Mouse (Mus musculus) testis, postnatal 10 days (tissue): ENCODE data around the gene Olfml2a.
A peak's percentile ranks its signal among the peaks of the same experiment; 100 is the strongest.
"Not testable (repeated sequence)": the region's sequence is repeated elsewhere in the genome, so short reads cannot be mapped to it uniquely, and the experiment has no call there.

Source experiments
- DNase-seq: peaks from one replicate; pipeline ENCODE4 v3.0.0; 2021; ENCODE audit warnings: low spot score

The Olfml2a gene

GRCm38 (mm10) chr2:38987371-38987770 lies 55.6 kb downstream of the Olfml2a start:
- DNase-seq = no peak

- DNase-seq = no peak
These were observed 56.2 kb downstream of the Olfml2a start for GRCm38 (mm10) chr2:38987803-38988510.

DNA sequence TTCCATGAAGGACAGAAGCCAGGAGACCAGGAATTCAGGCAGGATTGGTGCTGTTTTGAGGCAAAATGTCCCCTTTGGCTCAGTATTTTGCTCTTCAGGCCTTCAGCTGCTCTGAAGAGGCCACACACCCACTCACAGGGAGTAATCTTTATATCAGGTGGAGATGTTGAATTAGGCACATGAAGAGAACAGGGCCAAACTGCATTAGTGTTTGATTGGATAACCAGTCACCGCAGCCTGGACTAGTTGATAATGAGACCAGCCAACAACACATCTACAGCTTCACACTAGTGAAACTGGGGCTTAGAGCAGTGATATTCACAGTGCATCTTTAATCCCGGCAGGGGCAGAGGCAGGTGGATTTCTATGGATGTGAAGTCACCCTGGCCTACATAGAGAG lies 57.2 kb downstream of the Olfml2a start:
- DNase-seq = no peak

DNA sequence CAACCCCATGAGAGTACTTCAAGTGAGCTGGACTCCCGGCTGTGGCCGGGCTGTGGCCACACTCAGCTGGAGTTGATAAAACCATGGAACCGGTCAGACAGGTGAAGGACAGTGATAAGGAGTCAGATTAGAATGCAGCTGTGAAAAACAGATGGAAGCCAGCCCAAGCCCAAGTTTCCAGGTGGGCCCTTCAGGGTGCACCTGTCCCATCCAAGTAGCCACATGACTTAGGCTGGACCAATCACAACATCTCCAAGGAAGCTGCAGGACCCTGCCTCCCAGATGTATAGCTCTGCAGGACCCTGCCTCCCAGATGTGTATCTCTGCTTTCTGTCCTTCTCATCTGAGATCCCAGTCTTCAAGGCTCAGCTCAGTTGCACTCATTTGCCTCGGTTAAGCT lies 60.2 kb downstream of the Olfml2a start:
- DNase-seq = no peak

- DNase-seq = peak; percentile 65
These were observed 60.7 kb downstream of the Olfml2a start for GRCm38 (mm10) chr2:38992452-38992851.

DNA sequence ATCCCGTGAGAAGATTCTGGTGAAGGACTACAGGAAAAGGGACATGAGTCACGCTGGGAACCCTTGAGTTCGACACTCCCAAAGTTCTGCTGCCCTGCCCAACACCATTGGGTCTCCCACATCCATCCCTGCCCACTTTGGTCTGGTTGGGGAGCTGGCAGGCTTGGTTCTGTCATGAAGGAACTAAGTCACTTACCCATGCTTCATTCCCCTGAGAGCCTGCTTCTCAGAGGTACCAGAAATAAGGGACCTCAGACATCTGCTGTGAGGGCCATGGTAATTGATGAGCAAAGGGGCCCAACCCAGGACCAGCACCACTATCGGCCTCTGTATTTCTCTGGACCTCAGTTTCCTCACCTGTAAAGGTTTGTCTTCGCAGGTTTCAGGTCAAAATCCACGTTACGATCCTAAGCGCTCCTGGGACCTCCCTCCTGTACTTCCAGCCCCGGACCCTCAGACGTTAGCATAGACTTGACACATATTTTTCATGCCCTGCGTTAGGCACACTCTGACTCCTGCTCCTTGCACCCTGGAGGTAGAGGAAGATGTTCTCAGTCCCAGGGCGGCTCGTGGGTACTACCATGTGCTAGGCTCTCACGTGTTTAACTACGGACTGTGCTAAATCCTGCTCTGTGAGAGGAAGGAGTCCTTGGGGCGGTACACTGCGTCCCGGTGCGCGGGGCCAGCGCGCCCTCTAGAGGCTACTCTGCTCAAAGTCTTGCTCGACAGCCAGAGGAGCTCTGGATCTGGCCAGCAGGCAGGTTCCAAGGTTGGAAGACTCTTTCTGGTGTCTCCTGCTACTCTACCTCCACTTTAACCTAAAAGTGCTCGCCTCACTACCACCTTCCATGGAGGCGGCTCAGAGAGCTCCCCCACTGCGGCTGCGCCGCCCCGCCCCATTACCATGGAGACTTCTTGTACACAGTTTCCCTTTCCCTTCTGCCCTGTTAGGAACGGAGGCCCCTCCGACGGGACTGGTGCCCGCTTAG lies 65.9 kb downstream of the Olfml2a start, which contains the start of gene Wdr38:
Gene Wdr38 (plus strand): TSS at position 91 of the 989 bp plus-strand sequence.
- DNase-seq = peak; percentile 93

GRCm38 (mm10) chr2:38999381-38999780 lies 67.6 kb downstream of the Olfml2a start:
- no peak for DNase-seq

DNA sequence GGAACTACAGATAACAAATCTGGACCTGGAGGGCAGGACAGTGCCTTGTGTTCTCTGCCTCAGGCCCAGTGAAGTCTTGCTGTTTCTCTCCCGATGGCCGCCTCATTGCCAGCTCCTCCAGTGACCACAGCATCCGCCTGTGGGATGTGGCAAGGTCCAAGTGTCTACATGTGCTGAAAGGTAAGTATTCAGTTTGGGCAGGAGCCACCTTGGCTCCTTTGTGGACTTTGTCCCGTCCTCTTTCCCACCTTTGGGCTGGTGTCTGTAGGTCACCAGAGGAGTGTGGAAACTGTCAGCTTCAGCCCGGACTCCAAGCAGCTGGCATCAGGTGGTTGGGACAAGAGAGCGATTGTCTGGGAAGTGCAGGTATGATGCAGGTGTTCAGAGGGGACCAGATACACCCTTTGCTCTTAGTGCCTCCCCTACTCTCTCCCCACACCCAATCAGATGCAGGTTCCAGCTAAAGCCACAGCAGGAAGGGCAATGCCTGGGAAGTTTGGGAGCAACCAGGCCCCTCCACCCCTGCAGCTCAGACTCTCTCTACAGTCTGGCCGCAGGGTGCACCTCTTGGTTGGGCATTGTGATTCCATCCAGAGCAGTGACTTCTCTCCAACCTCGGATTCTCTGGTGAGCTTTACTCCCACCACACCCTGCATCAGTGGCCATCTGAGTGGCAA lies 68.3 kb downstream of the Olfml2a start:
- DNase-seq = no peak

DNA sequence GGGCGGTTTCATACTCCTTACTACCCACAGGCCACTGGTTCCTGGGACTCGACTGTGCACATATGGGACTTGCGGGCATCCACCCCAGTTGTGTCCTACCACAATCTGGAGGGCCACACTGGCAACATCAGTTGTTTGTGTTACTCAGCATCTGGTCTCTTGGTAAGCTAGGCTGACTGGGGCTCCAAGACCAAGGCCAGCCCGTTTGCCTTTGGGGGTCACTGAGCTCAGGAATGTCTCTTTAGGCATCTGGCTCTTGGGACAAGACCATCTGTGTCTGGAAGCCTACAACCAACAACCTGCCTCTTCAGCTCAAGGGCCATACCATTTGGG lies 68.8 kb downstream of the Olfml2a start:
- no peak for DNase-seq

DNA sequence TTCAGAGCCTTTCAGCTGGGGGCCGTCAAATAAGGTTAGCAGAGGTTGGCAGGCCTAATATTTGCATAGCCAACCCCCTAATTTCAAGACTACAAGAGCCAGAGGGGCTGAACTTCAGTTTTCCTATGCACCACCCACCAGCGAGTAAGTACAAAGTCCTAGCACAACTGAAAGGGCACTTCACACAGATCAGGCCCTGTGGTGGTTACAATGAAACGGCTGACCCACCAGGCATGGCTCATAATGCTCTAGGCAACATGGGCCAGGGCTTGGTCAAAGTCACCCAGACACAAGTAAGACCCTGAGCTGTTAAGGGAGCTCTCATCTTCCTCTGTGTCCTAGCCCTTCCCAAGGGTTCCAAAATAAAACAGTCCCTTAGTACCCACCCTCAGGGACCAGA lies 70.1 kb downstream of the Olfml2a start:
- DNase-seq = no peak

GRCm38 (mm10) chr2:39003106-39003505 lies 71.3 kb downstream of the Olfml2a start:
- DNase-seq = no peak

GRCm38 (mm10) chr2:39003512-39003911 lies 71.7 kb downstream of the Olfml2a start:
- DNase-seq = no peak

GRCm38 (mm10) chr2:39004372-39004771 lies 72.6 kb downstream of the Olfml2a start:
- no peak for DNase-seq

DNA sequence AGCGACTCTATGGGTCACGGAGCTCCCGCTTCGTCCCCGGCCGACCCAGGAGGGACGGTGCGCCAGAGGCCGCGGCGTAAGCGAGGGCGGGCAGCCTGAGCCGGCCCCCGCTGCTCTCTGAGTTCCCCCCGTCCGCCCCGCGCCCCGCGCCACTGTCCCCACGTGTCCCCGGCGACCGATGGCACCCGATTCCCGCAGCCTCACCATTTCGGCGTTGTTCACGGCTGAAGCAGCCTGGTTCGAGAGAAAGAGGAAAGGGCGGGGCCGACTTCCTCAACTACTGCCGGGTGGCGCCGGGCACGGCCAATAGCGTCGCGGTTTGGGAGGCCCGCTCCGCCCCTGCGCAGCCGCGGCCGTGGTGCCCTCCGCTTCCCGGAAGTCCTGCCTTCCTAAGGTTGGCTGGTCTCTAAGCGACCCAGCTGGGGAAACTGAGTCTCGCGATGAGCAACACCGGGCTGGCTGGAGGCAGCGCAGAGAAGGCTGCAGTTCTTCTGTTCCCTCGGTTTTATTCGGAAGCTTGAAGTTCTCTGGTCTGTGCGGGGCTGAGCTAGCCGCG lies 73.2 kb downstream of the Olfml2a start, which contains the start of gene Arpc5l:
Gene Arpc5l (plus strand): TSS at position 469 of the 556 bp plus-strand sequence.
- peak; percentile 94 for DNase-seq

DNA sequence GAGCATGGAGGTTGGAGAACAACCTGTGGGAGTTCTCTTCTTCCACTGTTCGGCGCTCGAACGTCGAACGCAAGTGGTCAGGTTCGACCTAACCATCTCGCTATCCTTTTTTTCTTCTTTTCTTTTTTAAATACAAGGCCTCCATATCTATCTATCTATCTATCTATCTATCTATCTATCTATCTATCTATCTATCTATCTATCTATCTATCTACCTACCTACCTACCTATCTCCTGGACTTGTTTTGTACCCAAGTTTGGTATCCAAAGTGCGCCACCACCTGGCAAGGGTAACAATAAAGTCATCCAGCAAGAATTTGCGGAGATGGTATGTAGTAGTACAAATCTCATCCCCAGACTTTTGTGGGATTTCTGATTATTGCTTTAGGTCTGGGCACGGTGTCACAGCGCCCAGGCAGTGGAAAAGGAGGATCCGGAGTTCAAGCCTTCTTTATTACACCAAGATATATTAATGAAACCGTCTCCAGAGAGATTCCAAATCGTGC lies 73.8 kb downstream of the Olfml2a start, which contains the start of gene Rpl35:
Gene Rpl35 (minus strand): TSS at position 51 of the 506 bp plus-strand sequence.
- peak; percentile 70 for DNase-seq

DNA sequence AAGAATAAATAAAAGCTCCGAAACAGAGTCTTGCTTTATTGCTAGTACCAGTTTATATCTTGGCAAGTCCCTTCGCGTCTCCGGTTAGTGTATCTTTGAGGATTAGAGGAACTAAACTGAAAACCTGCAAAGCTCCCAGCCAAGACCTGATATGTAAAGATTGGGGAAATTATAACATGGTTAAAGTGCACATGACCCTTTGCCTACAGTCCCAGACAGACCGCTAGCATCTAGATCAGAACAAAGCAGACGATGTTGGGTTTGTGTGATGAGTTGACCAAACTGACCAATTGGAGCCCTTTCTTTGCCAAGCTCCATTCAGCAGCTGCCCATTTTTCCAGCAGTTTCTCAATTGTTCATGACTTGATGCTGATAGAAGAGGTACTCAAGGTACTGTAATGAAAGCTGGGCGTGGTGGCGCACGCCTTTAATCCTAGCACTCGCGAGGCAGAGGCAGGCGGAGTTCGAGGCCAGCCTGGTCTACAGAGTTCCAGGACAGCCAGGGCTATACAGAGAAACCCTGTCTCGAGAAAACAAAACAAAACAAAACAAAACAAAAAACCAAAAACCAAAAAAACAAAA lies 74.5 kb downstream of the Olfml2a start:
- no peak for DNase-seq

DNA sequence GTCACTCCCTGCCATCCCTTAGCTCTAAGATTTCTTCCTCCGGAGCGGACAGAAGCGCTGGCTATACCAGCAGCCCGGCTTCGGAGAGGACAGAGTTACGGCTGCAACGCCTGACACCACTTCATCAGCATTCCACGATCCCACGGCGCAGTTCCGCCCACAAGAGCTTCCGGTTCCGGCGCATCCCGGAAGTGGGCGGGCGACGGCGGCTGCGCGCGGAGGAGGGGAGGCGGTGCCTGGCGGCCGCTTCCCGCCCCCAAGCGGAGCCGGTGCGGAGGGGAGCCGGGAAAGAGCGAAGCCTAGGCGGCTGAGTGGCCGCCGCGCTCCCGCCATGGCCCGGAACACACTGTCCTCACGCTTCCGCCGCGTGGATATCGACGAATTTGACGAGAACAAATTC lies 76.1 kb downstream of the Olfml2a start:
- DNase-seq = peak; percentile 94

- no peak for DNase-seq
These were observed 76.6 kb downstream of the Olfml2a start for GRCm38 (mm10) chr2:39008350-39008851.

DNA sequence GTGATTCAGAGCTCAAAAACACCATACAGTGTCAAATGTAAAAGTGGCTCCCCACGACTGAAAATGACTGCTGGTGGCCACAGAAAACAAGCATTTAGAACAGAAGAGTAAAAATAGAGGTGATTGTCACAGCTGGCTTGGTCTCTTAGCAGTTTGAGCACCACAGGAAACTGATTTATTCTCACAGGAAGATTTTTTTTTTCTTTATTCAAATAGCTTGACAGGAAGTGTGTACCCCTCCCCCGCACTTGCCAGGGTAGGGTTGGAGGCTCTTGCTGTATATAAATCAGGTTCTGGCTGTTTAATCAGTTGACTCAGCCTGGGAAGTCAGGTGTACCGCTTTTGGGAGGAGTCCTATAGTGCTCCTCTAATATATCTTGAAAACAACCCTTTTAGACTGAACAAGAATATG lies 77.2 kb downstream of the Olfml2a start:
- DNase-seq = no peak

DNA sequence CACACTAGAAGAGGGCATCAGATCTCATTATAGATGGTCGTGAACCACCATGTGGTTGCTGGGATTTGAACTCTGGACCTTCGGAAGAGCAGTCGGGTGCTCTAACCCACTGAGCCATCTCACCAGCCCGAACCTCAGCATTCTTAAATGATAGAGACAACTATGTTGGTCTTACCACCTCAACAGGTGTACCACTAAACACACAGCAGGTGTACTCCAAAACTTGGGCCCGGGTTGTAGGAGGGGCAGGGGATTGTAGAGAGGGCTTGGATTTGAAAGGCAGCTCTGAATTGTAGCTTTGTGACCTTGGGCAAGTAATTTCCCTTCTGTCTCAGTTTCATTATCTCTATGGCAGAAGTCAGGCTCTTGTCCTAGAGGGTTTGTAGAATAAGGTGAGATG lies 78.4 kb downstream of the Olfml2a start:
- not testable (repeated sequence) for DNase-seq

- no peak for DNase-seq
These were observed 79.5 kb downstream of the Olfml2a start for GRCm38 (mm10) chr2:39011264-39011663.
